In the genomic region with DNA sequence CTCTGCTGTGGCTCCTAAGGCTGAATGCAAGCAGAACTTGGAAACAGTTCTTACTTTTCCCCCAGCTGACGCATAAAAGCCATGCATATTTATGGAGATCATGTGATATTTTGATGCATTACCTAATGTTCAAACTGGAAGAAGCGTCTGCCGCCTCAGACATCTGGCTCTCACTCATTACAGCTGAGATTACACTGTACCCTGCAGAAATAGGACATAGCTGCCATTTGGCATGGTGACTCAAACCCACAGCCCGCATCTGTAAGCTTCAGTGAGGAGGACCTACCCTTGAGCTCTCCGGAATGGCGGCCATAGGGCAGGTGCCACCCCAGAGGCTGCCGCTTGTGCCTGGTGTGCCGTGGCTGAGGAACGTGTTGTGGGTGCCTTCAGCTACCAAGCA, we compare ENCODE assay signal across 21 mouse cellular contexts. TPM values are rescaled to one million over a fixed set of nuclear protein-coding genes. Genes with fewer than 3 reads are reported as not detected.
DNase-seq lines count a peak whose midpoint lies in the region; ATAC-seq and TF ChIP-seq lines count a peak whose summit lies in the region.
"Had no signal": no experiment of that assay in that cellular context is flagged by ENCODE, and none has a peak within 500 bp of the region (broad histone marks: within the 10 kb centered on the region; RNA-seq: fewer than 3 reads in every experiment).

No protein-coding gene starts in this region.

- H3K4me2 ChIP-seq in forebrain, postnatal 0 days (ENCODE audit: low read depth): no peak overlapping the region
- no peak overlapping the region for H3K4me2 ChIP-seq in forebrain, embryonic 11.5 days (ENCODE audit: low read depth, low read length, severe bottlenecking)
- H3K4me2 ChIP-seq: liver, embryonic 15.5 days; neural tube, embryonic 12.5 days had no signal

- H3K9me3 ChIP-seq in forebrain, postnatal 0 days (ENCODE audit: low read length): no peaks in the 10 kb centered on the region
- peaks cover 6% of the 10 kb centered on the region; the same call in 1 of the 2 replicates for H3K9me3 ChIP-seq in forebrain, embryonic 11.5 days (ENCODE audit: control insufficient read depth, low read length)

- no peak for TF ChIP-seq POLR2A in brain, embryonic 14.5 days (IDR thresholded peaks at IDR 0.05; ENCODE audit: borderline replicate concordance, extremely low read depth, insufficient read depth, insufficient read length, poor library complexity, severe bottlenecking)

- no peak overlapping the region for H3K9ac ChIP-seq in forebrain, postnatal 0 days
- H3K9ac ChIP-seq in forebrain, embryonic 11.5 days (ENCODE audit: low read length): no peak overlapping the region
- H3K9ac ChIP-seq: liver, embryonic 15.5 days; neural tube, embryonic 12.5 days had no signal

- intact Hi-C loops in left cerebral cortex, postnatal 36 days (cut with DNase I): loop anchor here (5.0 kb wide), 1 partner anchor 41 kb away; a partner anchor contains a TSS

- no peaks in the 10 kb centered on the region for H3K4me1 ChIP-seq in forebrain, postnatal 0 days (ENCODE audit: insufficient read depth)
- peaks cover 5% of the 10 kb centered on the region; the same call in 1 of the 2 replicates for H3K4me1 ChIP-seq in forebrain, embryonic 11.5 days (replicated peaks; ENCODE audit: control insufficient read depth, insufficient read depth, low read length)
- H3K4me1 ChIP-seq: liver, embryonic 15.5 days had no signal

- WGBS in forebrain, postnatal 0 days: 74% methylated on average over 9 of the region's 9 CpGs
- 91% methylated on average over 9 of the region's 9 CpGs for WGBS in forebrain, embryonic 11.5 days

- peak; percentile 50 for DNase-seq in forebrain, postnatal 0 days
- no peak for DNase-seq in forebrain, embryonic 11.5 days (ENCODE audit: low spot score)
- DNase-seq in brain, embryonic 14.5 days (ENCODE audit: low read depth): peak; percentile 43
- peak; percentile 46 to 58 for DNase-seq in layer of hippocampus, adult 8-10 months (ENCODE audit: low spot score in 2 of 2)
- DNase-seq in left cerebral cortex, postnatal 36 days (ENCODE audit: low spot score in 2 of 2): peak; percentile 58 to 59
- DNase-seq in cerebellum, postnatal 36 days: no peak
- DNase-seq in thymus, postnatal 4 days: no peak
- DNase-seq: B cell, adult 2 months; cerebellum, adult 8-10 months; heart, adult 18-20 months; heart, postnatal 14 days; kidney, adult 18-20 months; lung, postnatal 4 days; midbrain, embryonic 14.5 days; retina, postnatal 1 day; thymus, postnatal 14 days had no signal

- no peak overlapping the region for H3K27ac ChIP-seq in forebrain, postnatal 0 days (ENCODE audit: low read depth, low read length)
- H3K27ac ChIP-seq in forebrain, embryonic 11.5 days (ENCODE audit: low read depth, low read length): no peak overlapping the region
- H3K27ac ChIP-seq: limb, embryonic 10.5 days; liver, embryonic 15.5 days; neural tube, embryonic 12.5 days had no signal

- no peak for TF ChIP-seq CTCF in forebrain, postnatal 0 days (IDR thresholded peaks at IDR 0.05; ENCODE audit: low read depth)
- no peak for TF ChIP-seq CTCF in brain, embryonic 14.5 days (IDR thresholded peaks at IDR 0.05; ENCODE audit: borderline replicate concordance, extremely low read depth, insufficient read depth, insufficient read length)

- no peaks in the 10 kb centered on the region for H3K27me3 ChIP-seq in forebrain, postnatal 0 days (ENCODE audit: insufficient read depth, low read length)
- no peaks in the 10 kb centered on the region; the same call in 1 of the 2 replicates for H3K27me3 ChIP-seq in forebrain, embryonic 11.5 days (ENCODE audit: control insufficient read depth, insufficient read depth, low read length)
- H3K27me3 ChIP-seq: neural tube, embryonic 12.5 days had no signal

- H3K4me3 ChIP-seq in forebrain, postnatal 0 days (ENCODE audit: low read depth, low read length): no peak overlapping the region
- H3K4me3 ChIP-seq in forebrain, embryonic 11.5 days (ENCODE audit: low read depth, low read length): no peak overlapping the region
- H3K4me3 ChIP-seq: limb, embryonic 10.5 days; liver, embryonic 15.5 days; neural tube, embryonic 12.5 days had no signal

- H3K36me3 ChIP-seq in forebrain, postnatal 0 days (ENCODE audit: insufficient read depth): no peaks in the 10 kb centered on the region
- H3K36me3 ChIP-seq in forebrain, embryonic 11.5 days (ENCODE audit: control insufficient read depth, insufficient read depth, low read length): no peaks in the 10 kb centered on the region
- H3K36me3 ChIP-seq: limb, embryonic 10.5 days; liver, embryonic 15.5 days; neural tube, embryonic 12.5 days had no signal

- ATAC-seq in forebrain, postnatal 0 days: peak; percentile 67
- ATAC-seq in forebrain, embryonic 11.5 days (replicated peaks; ENCODE audit: low FRiP score): no peak
- no peak for ATAC-seq in inflammation-experienced regulatory T-cells, adult 6 months

RNA-seq across cellular contexts. Expression of a gene that starts 36.4 kb away (rescaled TPM):
- total RNA-seq in forebrain, postnatal 0 days (2014; rRNA removed): 40.7 and 62.1 TPM in 2 replicates
- polyA plus RNA-seq in forebrain, postnatal 0 days (2015; fragmentation: Nextera tagmentation; extraction: Ambion mirVana): 3.3 and 6.0 TPM in 2 replicates
- 3.0 and 3.2 TPM in 2 replicates for polyA plus RNA-seq in forebrain, embryonic 11.5 days (2014; fragmentation: Nextera tagmentation; extraction: Ambion mirVana)
- polyA plus RNA-seq in brain, embryonic 14.5 days (2012; rRNA removed): 16.7 and 27.1 TPM in 2 replicates
- 10 to 100 TPM; 83.3 to 97.8 (median 90.0) TPM for total RNA-seq in layer of hippocampus, adult 8-10 months (2022)
- total RNA-seq in left cerebral cortex, postnatal 36 days (2021): 100 to 1,000 TPM; 107 to 108 TPM
- 10 to 100 TPM in 2 of 3 experiments, 1 to 10 TPM in 1; 10.0 to 18.2 (median 13.6) TPM for polyA plus RNA-seq in inflammation-experienced regulatory T-cells, adult 6 months (2017; shearing (Covaris generic))

RNA-seq across cellular contexts. Expression of a gene that starts 36.6 kb away (rescaled TPM):
- total RNA-seq in forebrain, postnatal 0 days (2014; rRNA removed): 0.24 and 0.62 TPM in 2 replicates
- polyA plus RNA-seq in forebrain, postnatal 0 days (2015; fragmentation: Nextera tagmentation; extraction: Ambion mirVana): 0.64 and 1.0 TPM in 2 replicates
- polyA plus RNA-seq in forebrain, embryonic 11.5 days (2014; fragmentation: Nextera tagmentation; extraction: Ambion mirVana): 0.35 and 0.44 TPM in 2 replicates
- polyA plus RNA-seq in brain, embryonic 14.5 days (2012; rRNA removed): 0.32 and 0.60 TPM in 2 replicates
- 1 to 10 TPM in 3 of 4 experiments, under 1 TPM in 1; 0.89 to 2.2 (median 1.5) TPM for total RNA-seq in layer of hippocampus, adult 8-10 months (2022)
- total RNA-seq in left cerebral cortex, postnatal 36 days (2021): 1 to 10 TPM; 1.0 to 1.9 TPM
- polyA plus RNA-seq in inflammation-experienced regulatory T-cells, adult 6 months (2017; shearing (Covaris generic)): under 1 TPM in 1 of 3 experiments, not detected in 2; 0.19 TPM
- total RNA-seq: MEL had no signal
- polyA plus RNA-seq: limb, embryonic 10.5 days; liver, embryonic 15.5 days had no signal

RNA-seq across cellular contexts. Expression of a gene that starts 42.2 kb away (rescaled TPM):
- 1.0 and 1.5 TPM in 2 replicates for total RNA-seq in forebrain, postnatal 0 days (2014; rRNA removed)
- 0.44 and 0.76 TPM in 2 replicates for polyA plus RNA-seq in forebrain, postnatal 0 days (2015; fragmentation: Nextera tagmentation; extraction: Ambion mirVana)
- 3.9 and 4.5 TPM in 2 replicates for polyA plus RNA-seq in forebrain, embryonic 11.5 days (2014; fragmentation: Nextera tagmentation; extraction: Ambion mirVana)
- polyA plus RNA-seq in brain, embryonic 14.5 days (2012; rRNA removed): 1.6 TPM in 2 replicates
- total RNA-seq in layer of hippocampus, adult 8-10 months (2022): 1 to 10 TPM in 3 of 4 experiments, under 1 TPM in 1; 0.52 to 1.3 (median 1.2) TPM
- 1 to 10 TPM; 1.2 to 1.6 TPM for total RNA-seq in left cerebral cortex, postnatal 36 days (2021)
- not detected for polyA plus RNA-seq in inflammation-experienced regulatory T-cells, adult 6 months (2017; shearing (Covaris generic))
- total RNA-seq: heart, adult 18-20 months; heart, postnatal 14 days; MEL had no signal

Comparison
In these comparisons a context has a peak if more than half of its experiments do, and no peak if none do; other contexts are left out.
1. DNase-seq: peak in forebrain, postnatal 0 days (single experiment), brain, embryonic 14.5 days (single experiment), layer of hippocampus, adult 8-10 months (2 of 2) and left cerebral cortex, postnatal 36 days (2 of 2); none in forebrain, embryonic 11.5 days (single experiment), cerebellum, postnatal 36 days (0 of 2) and thymus, postnatal 4 days (single experiment).